Mouse (Mus musculus): ENCODE data around the gene Rex2.
"Not testable (repeated sequence)": the region's sequence is repeated elsewhere in the genome, so short reads cannot be mapped to it uniquely, and the experiment has no call there.

DNA sequence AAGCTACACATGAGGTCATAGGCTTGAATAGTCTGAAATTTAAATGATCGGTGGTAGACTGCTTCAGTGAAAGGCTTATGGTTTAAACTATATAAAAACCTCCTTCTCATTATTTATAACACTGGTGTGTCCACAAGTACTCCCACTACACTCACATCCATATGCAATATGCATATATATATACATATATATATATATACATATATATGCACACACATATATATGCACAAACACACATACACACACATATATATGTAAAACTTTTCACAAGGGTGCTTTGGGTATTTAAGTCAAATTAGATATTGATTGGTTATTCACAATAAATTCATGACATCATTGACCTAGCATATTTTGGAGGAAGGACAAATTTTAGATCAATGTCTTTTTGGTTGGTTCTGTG lies 3.2 kb upstream of the Rex2 start:
- TF ChIP-seq POLR2A (IDR thresholded peaks at IDR 0.05; ENCODE audit: borderline replicate concordance, extremely low read depth, low read depth, low read length); CTCF (IDR thresholded peaks at IDR 0.05; ENCODE audit: insufficient read depth, low read length): not testable (repeated sequence)
